Mouse (Mus musculus) midbrain, embryonic 11.5 days (tissue): ENCODE results near the gene Ssxb6. TPM values are rescaled to one million over a fixed set of nuclear protein-coding genes. Genes with fewer than 3 reads are reported as not detected.
"Not testable (repeated sequence)": the region's sequence is repeated elsewhere in the genome, so short reads cannot be mapped to it uniquely, and the experiment has no call there.

Source experiments
- ATAC-seq: fragments of 200-750 bp; cut with Nextera tagmentation; 2 replicates; pipeline ENCODE4 v1.8.0; 2017; ENCODE audit warnings: moderate TSS enrichment, moderate library complexity; ENCODE audit not compliant: low FRiP score
- DNase-seq: peaks from one replicate; pipeline ENCODE4 v3.0.0; 2015; ENCODE audit warnings: low spot score; ENCODE audit errors: missing footprints
- H3K27ac ChIP-seq: fragments of 300-500 bp; sonication (generic); 2 replicates; pipeline ENCODE4 v1.5.1; 2014; ENCODE audit warnings: low read depth, low read length
- H3K27me3 ChIP-seq: fragments of 300-500 bp; sonication (generic); 2 replicates; pipeline ENCODE4 v1.6.1; 2014; ENCODE audit warnings: mild to moderate bottlenecking, low read length, moderate library complexity, mixed read lengths; ENCODE audit not compliant: control insufficient read depth, insufficient read depth
- H3K36me3 ChIP-seq: fragments of 300-500 bp; sonication (generic); 2 replicates; pipeline ENCODE4 v1.6.1; 2014; ENCODE audit warnings: mild to moderate bottlenecking, low read length, moderate library complexity, mixed read lengths; ENCODE audit not compliant: control insufficient read depth, insufficient read depth
- H3K4me1 ChIP-seq: fragments of 300-500 bp; sonication (generic); 2 replicates; pipeline ENCODE4 v1.6.1; 2014; ENCODE audit warnings: low read length; ENCODE audit not compliant: control insufficient read depth, insufficient read depth
- H3K4me2 ChIP-seq: fragments of 300-500 bp; sonication (generic); 2 replicates; pipeline ENCODE4 v1.6.1; 2014; ENCODE audit warnings: mild to moderate bottlenecking, moderate library complexity
- H3K4me3 ChIP-seq: fragments of 300-500 bp; sonication (generic); 2 replicates; pipeline ENCODE4 v1.5.1; 2014; ENCODE audit warnings: low read depth, low read length
- H3K9ac ChIP-seq: fragments of 300-500 bp; sonication (generic); 2 replicates; pipeline ENCODE4 v1.6.1; 2014; ENCODE audit warnings: low read length
- H3K9me3 ChIP-seq: fragments of 300-500 bp; sonication (generic); 2 replicates; pipeline ENCODE4 v1.6.1; 2016; ENCODE audit warnings: low read length; ENCODE audit not compliant: control insufficient read depth
- WGBS: fragments of 180-500 bp; shearing (Covaris S2); extraction: QIAGEN DNeasy Blood & Tissue Kit; methylation state at CpG from one replicate; pipeline ENCODE4 v1.1.7; 2014; 5-methylcytosine and 5-hydroxymethylcytosine counted together
- polyA plus RNA-seq: library from polyadenylated mRNA; unstranded; fragments of >200 nt; fragmentation: Nextera tagmentation; extraction: Ambion mirVana; gene quantifications from 2 replicates; pipeline ENCODE4 v1.2.1, GENCODE M21; 2014

Gene Ssxb6
- polyA plus RNA-seq = not detected in 2 replicates

DNA sequence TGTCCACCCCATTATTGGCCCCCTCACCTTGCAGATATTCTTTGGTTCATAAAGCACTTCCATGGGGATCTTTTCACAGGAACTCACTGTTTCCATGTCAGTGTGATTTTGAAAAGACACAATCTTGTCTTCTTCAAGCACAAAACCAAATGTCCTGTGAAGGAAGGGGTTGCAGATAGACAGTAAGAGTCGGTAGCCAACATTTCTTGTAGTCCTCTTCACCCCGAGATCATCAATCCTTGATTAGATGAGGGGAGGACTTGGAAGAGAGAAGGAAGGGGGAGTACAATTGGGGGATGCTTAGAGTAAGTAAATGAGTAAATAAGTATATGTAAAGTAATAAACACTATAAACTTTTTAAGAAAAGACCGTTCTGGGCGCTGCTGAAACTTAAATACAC is at the start of gene Ssxb6:
Ssxb6 (minus strand) TSS at position 101 of the 400 bp plus-strand sequence.
- H3K9me3 ChIP-seq, H3K36me3 ChIP-seq, H3K27ac ChIP-seq, H3K4me2 ChIP-seq, ATAC-seq, H3K27me3 ChIP-seq, H3K4me1 ChIP-seq, H3K9ac ChIP-seq, H3K4me3 ChIP-seq, DNase-seq: not testable (repeated sequence)
- WGBS = 78% methylated on average over 4 of the region's 4 CpGs

- not testable (repeated sequence) for H3K4me2 ChIP-seq, H3K9me3 ChIP-seq, DNase-seq, H3K9ac ChIP-seq, H3K27me3 ChIP-seq, ATAC-seq, H3K27ac ChIP-seq, H3K36me3 ChIP-seq, H3K4me1 ChIP-seq, H3K4me3 ChIP-seq
- 28% methylated on average over 1 of the region's 1 CpGs for WGBS
Observed at GRCm38 (mm10) chrX:8591716-8592115, 43.7 kb upstream of the Ssxb6 start, which contains the start of gene Ssxb3. TSS of gene Ssxb3 (minus strand) at chrX:8591816.

- Histone ChIP-seq H3K36me3 (no peaks in the 10 kb centered on the region), H3K4me2 (no peak within 1 kb of the TSS), H3K27me3 (no peaks in the 10 kb centered on the region), H3K9ac (no peak within 1 kb of the TSS), H3K4me1 (no peaks in the 10 kb centered on the region), H3K9me3 (no peaks in the 10 kb centered on the region), H3K4me3 (no peak within 1 kb of the TSS), H3K27ac (no peak within 1 kb of the TSS)
- no peak for DNase-seq
- 75% methylated on average over 2 of the region's 2 CpGs for WGBS
- no peak for ATAC-seq
Observed at GRCm38 (mm10) chrX:8524854-8525253, 23.2 kb downstream of the Ssxb6 start, which contains the start of gene Gm14459. TSS of gene Gm14459 (minus strand) at chrX:8524954.

Other genes starting within 250 kb of the Ssxb6 start
- not detected in 2 replicates for gene Ssxb10, start 220.8 kb downstream of the Ssxb6 start, polyA plus RNA-seq
- gene Ssxb9, start 181.3 kb downstream of the Ssxb6 start, polyA plus RNA-seq = not detected in 2 replicates
- not detected in 2 replicates for gene Ssxb1, start 134.9 kb downstream of the Ssxb6 start, polyA plus RNA-seq
- not detected in 2 replicates for gene Ssxb2, start 86.5 kb downstream of the Ssxb6 start, polyA plus RNA-seq
- not detected in 2 replicates for gene Gm14459, start 23.3 kb downstream of the Ssxb6 start, polyA plus RNA-seq
- gene Ssxb3, start 43.6 kb upstream of the Ssxb6 start, polyA plus RNA-seq = not detected in 2 replicates
- gene Ssxb8, start 142.6 kb upstream of the Ssxb6 start, polyA plus RNA-seq = not detected in 2 replicates
- not detected in 2 replicates for gene Ssx9, start 200.2 kb upstream of the Ssxb6 start, polyA plus RNA-seq